Mouse (Mus musculus) liver, adult 2 months (tissue): ENCODE results near the gene Fgd6. TPM values are rescaled to one million over a fixed set of nuclear protein-coding genes. Genes with fewer than 3 reads are reported as not detected.

Source experiments
- DNase-seq: peaks from one replicate; pipeline ENCODE4 v3.0.0-alpha.2; 2011; ENCODE audit warnings: low read depth, low spot score; ENCODE audit errors: extremely low read depth
- H3K27ac ChIP-seq: fragments of 200-500 bp; replicated peaks from 2 replicates; pipeline ENCODE4 v1.5.1; 2012; ENCODE audit warnings: low read depth, mild to moderate bottlenecking, control low read depth, inconsistent platforms, low read length; ENCODE audit not compliant: insufficient read depth
- H3K27me3 ChIP-seq: fragments of 200-500 bp; 2 replicates; pipeline ENCODE4 v1.6.1; 2012; ENCODE audit warnings: mild to moderate bottlenecking, moderate library complexity, low read length, inconsistent platforms; ENCODE audit not compliant: control insufficient read depth, insufficient read depth
- H3K36me3 ChIP-seq: fragments of 200-500 bp; 2 replicates; pipeline ENCODE4 v1.6.1; 2012; ENCODE audit warnings: low read length, inconsistent platforms; ENCODE audit not compliant: control insufficient read depth, insufficient read depth
- H3K4me1 ChIP-seq: fragments of 200-500 bp; 2 replicates; pipeline ENCODE4 v1.6.1; 2011; ENCODE audit warnings: low read length; ENCODE audit not compliant: control insufficient read depth, insufficient read depth
- H3K4me3 ChIP-seq: fragments of 200-500 bp; 2 replicates; pipeline ENCODE4 v1.5.1; 2011; ENCODE audit warnings: low read depth, mild to moderate bottlenecking, control low read depth, low read length, moderate library complexity; ENCODE audit not compliant: insufficient read depth
- H3K79me2 ChIP-seq: fragments of 200-500 bp; 2 replicates; pipeline ENCODE4 v1.6.1; 2012; ENCODE audit warnings: inconsistent platforms, mild to moderate bottlenecking, low read length, moderate library complexity; ENCODE audit not compliant: control insufficient read depth, insufficient read depth
- H3K9ac ChIP-seq: fragments of 200-500 bp; 2 replicates; pipeline ENCODE4 v1.6.1; 2012; ENCODE audit warnings: low read depth, mild to moderate bottlenecking, control low read depth, inconsistent platforms, low read length
- CTCF ChIP-seq: fragments of 200-500 bp; IDR thresholded peaks from 2 replicates; pipeline ENCODE4 v1.5.1; 2011; ENCODE audit warnings: low read depth, low read length, control low read depth
- POLR2A ChIP-seq: fragments of 200-500 bp; IDR thresholded peaks from 2 replicates; pipeline ENCODE4 v1.6.1; 2011; ENCODE audit warnings: low read length, control low read depth; ENCODE audit not compliant: insufficient read depth; ENCODE audit errors: extremely low read depth
- WGBS: fragments of 180-500 bp; shearing (Covaris S2); methylation state at CpG from one replicate; pipeline ENCODE4 v1.1.7; 2018; 5-methylcytosine and 5-hydroxymethylcytosine counted together
- polyA plus RNA-seq: library from polyadenylated mRNA; depleted of rRNA; stranded (reverse); fragments of >200 nt; gene quantifications from 2 replicates; pipeline ENCODE4 v1.2.3, GENCODE M21; 2012
- total RNA-seq: library from RNA; depleted of rRNA; stranded (reverse); fragments of >200 nt; gene quantifications from 2 replicates; pipeline ENCODE4 v1.2.3, GENCODE M21; 2014

Gene Fgd6
- total and polyA plus RNA-seq, 2 experiments = 4.2 to 17.2 TPM

DNA sequence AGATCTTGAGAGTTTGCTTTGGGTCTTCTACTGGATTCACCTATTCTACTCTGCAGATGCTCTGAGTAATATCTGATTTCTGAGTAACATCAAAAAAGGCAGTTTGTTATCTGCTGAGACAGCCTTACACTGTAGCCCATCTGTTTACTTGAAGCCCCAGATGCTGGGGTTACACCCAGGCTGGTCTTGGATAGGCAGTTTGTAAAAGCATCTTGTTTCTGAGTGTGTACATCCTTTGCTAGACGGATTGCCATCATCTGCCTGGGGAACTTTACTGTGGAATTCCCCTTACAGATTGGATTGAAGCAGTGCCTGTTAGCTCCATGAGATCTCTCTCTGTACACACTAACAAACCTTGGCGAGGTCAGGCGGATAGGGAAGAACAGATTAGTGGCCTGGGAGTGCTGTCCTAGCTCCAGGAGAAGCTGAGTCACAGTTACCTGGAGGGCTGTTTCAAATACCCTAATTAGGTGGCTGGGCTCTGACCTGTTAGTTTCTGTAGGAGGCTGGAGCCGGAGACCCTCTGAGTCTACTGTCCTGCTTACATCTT lies 37.2 kb downstream of the Fgd6 start:
- DNase-seq = peak; percentile 67
- Histone ChIP-seq H3K4me3 (peak overlapping the region; percentile 12; the same call in 1 of the 2 replicates), H3K4me1 (peaks cover 30% of the 10 kb centered on the region), H3K9ac (peak overlapping the region; percentile 69), H3K36me3 (peaks cover 8% of the 10 kb centered on the region; the same call in 1 of the 2 replicates), H3K79me2 (peaks cover 34% of the 10 kb centered on the region; the same call in 1 of the 2 replicates), H3K27ac (peak overlapping the region; percentile 100), H3K27me3 (no peaks in the 10 kb centered on the region)
- TF ChIP-seq CTCF (no peak), POLR2A (no peak)
- WGBS = 28% methylated on average over 4 of the region's 4 CpGs

DNA sequence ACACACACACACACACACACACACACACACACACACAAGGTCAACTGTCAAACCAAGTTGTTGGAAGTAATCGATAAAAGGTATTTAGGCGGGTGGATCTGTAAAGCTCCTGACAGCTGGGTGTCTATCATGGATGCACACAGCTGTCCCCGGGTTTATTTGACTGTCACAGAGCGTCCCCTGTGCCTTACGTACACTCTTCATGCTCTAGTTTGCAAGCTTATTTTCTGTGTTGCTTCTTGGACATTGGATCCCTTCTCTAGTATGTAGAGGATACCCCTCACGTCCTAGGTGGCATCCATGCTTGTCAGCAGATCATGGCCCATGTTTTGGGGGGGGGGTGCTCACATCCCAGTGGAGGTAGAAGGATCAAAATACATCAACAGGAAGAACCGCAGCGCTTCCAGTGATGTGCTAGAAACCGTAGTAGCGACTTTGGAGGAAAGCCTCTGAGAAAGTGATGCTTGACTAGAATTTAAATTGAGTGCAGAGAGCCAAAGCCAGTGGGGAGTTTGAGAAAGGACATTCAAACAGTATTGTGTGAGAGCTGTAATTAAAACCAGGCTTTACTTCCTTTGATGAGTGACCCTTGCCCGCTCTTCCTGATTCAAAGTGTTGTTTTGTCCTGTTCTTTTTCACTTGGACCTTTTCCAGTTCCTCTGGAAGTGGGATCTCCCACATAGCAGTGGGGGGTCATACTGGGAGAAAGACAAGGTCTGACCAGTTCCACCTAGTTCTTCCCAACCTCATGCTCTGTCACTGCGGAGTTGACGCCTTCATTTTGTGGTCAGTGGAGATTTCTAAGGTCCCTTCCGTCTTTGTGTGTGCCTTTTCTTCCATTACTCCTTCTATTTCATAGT lies 41.4 kb downstream of the Fgd6 start:
- no peak for TF ChIP-seq POLR2A
- TF ChIP-seq CTCF = no peak

DNA sequence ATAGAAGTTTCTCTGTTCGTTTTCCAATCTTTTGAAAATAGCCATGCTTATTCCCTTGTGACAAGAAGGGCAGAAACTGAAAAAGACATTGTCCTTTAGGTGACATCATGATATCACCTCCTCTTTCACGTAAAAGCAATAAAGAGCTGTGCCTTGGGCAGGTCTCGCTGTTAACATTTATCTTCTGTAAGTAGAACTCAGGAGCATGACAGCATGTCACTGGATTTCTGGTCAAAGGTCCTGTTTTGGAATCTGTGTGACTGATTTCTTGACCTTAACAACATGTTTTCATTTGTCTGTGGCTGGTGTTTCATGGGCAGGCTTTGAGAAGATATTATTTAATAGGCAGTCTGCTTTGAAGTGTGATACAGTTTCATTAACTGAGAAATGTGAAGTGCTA lies 44.9 kb downstream of the Fgd6 start:
- WGBS = 25% methylated on average over 3 of the region's 3 CpGs

More for the DNA sequence above, 41.4 kb downstream of the Fgd6 start:
- Histone ChIP-seq H3K9ac (no peak overlapping the region), H3K27ac (0 out of 2 replicates have a peak overlapping the region, but pooled peaks have one; percentile 12), H3K27me3 (no peaks in the 10 kb centered on the region), H3K79me2 (peaks cover 46% of the 10 kb centered on the region; the same call in 1 of the 2 replicates), H3K4me1 (peaks cover 25% of the 10 kb centered on the region), H3K36me3 (peaks cover 12% of the 10 kb centered on the region; the same call in 1 of the 2 replicates), H3K4me3 (no peak overlapping the region)
- WGBS = 85% methylated on average over 14 of the region's 14 CpGs
- no peak for DNase-seq

DNA sequence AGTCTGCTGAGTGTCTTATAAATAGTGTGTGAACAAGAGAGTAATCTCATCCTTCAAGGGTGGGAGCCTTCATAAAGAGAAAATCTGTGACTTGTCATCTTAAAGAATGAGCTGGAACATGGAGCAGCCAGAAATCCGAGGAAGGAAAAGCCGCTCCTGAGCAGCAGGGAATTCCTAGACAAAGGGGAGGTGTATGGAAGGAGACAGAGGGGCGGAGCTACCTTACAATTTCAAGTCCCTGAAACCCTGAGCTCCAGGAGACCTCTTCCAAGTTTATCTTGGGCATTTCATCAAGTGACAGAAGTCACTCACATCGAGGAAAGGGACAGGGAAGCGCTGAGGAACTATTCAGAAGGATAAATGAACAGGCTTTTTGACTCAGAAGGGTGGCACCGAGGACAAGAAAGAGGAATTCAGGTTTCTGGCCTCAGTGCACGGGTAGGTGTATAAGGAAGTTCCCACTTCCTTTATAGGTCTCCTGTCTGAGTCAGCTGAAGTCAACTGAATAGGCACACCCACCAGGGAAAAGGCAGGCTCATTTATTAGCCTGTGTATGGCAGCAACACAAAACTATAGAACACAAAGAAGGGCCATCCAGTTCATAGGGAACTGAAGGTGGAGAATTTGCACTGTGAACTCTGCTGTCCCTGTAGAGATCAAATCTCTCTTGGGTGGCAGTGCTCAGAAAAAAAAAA lies 46.4 kb downstream of the Fgd6 start:
- DNase-seq = no peak
- no peak overlapping the region for H3K4me3 ChIP-seq
- peaks cover 7% of the 10 kb centered on the region; the same call in 1 of the 2 replicates for H3K36me3 ChIP-seq
- H3K27ac ChIP-seq = peak overlapping the region; percentile 33; the same call in 1 of the 2 replicates
- WGBS = 68% methylated on average over 7 of the region's 7 CpGs
- H3K9ac ChIP-seq = no peak overlapping the region
- TF ChIP-seq POLR2A (no peak), CTCF (no peak)
- H3K27me3 ChIP-seq = no peaks in the 10 kb centered on the region
- H3K4me1 ChIP-seq = peaks cover 17% of the 10 kb centered on the region
- peaks cover 48% of the 10 kb centered on the region; the same call in 1 of the 2 replicates for H3K79me2 ChIP-seq

More for the DNA sequence above, 44.9 kb downstream of the Fgd6 start:
- peaks cover 53% of the 10 kb centered on the region; the same call in 1 of the 2 replicates for H3K79me2 ChIP-seq
- H3K36me3 ChIP-seq = peaks cover 10% of the 10 kb centered on the region; the same call in 1 of the 2 replicates
- H3K27ac ChIP-seq = peak overlapping the region; percentile 73
- peaks cover 17% of the 10 kb centered on the region for H3K4me1 ChIP-seq
- H3K4me3 ChIP-seq = no peak overlapping the region
- no peaks in the 10 kb centered on the region for H3K27me3 ChIP-seq
- peak overlapping the region; percentile 48; the same call in 1 of the 2 replicates for H3K9ac ChIP-seq
- peak; percentile 93 for DNase-seq
- TF ChIP-seq CTCF (no peak), POLR2A (no peak)

DNA sequence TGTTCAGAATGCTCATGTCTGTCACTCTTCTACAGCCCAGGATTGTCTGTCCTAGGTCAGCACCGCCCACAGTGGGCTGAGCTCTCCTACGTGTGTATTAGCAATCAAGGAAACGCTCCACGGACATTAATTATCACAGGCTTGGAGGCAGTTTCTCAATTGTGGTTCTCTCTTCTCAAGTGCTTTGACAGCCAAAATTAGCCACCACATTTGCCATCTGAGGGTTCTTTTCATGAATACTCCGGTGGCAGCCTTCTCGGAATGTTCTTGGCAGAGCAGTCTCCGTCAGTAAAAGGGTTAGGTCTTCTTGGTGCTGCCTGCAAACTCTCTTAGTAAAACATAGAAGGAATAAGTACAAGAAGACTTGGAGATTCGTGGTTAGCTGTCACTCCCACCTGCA lies 50.5 kb downstream of the Fgd6 start:
- H3K4me1 ChIP-seq = peaks cover 6% of the 10 kb centered on the region
- WGBS = 85% methylated on average over 8 of the region's 8 CpGs
- no peak for DNase-seq
- no peak overlapping the region for H3K27ac ChIP-seq
- H3K79me2 ChIP-seq = peaks cover 34% of the 10 kb centered on the region; the same call in 1 of the 2 replicates
- no peak overlapping the region for H3K4me3 ChIP-seq
- H3K36me3 ChIP-seq = peaks cover 26% of the 10 kb centered on the region
- no peak for TF ChIP-seq CTCF
- TF ChIP-seq POLR2A = no peak
- H3K27me3 ChIP-seq = no peaks in the 10 kb centered on the region
- H3K9ac ChIP-seq = no peak overlapping the region
